Mouse (Mus musculus): ENCODE results near the gene Obsl1. TPM values are rescaled to one million over a fixed set of nuclear protein-coding genes. Genes with fewer than 3 reads are reported as not detected.

The Obsl1 gene
- polyA plus RNA-seq, 1 experiment from 2014 or later, result 29.3 TPM

GRCm38 (mm10) chr1:75537587-75537986 lies 31.3 kb upstream of the Obsl1 start:
- H3K4me2 ChIP-seq, result no peak overlapping the region
- no peak overlapping the region for H3K9ac ChIP-seq
- H3K27me3 ChIP-seq (replicated peaks), result no peaks in the 10 kb centered on the region
- no peaks in the 10 kb centered on the region for H3K4me1 ChIP-seq
- WGBS, result 84% methylated on average over 2 of the region's 2 CpGs
- no peak for ATAC-seq (replicated peaks)
- no peak overlapping the region for H3K4me3 ChIP-seq
- H3K27ac ChIP-seq, result no peak overlapping the region
- peaks cover 17% of the 10 kb centered on the region; the same call in 1 of the 2 replicates for H3K36me3 ChIP-seq (replicated peaks)
- H3K9me3 ChIP-seq, result no peaks in the 10 kb centered on the region

GRCm38 (mm10) chr1:75533325-75534252 lies 27.3 kb upstream of the Obsl1 start:
- no peaks in the 10 kb centered on the region for H3K4me1 ChIP-seq
- no peak overlapping the region for H3K4me3 ChIP-seq
- no peak for ATAC-seq (replicated peaks)
- no peak overlapping the region for H3K4me2 ChIP-seq
- no peak overlapping the region for H3K9ac ChIP-seq
- H3K27ac ChIP-seq, result no peak overlapping the region
- peaks cover 23% of the 10 kb centered on the region for H3K36me3 ChIP-seq (replicated peaks)
- H3K27me3 ChIP-seq (replicated peaks), result no peaks in the 10 kb centered on the region
- WGBS, result 91% methylated on average over 18 of the region's 19 CpGs
- H3K9me3 ChIP-seq, result no peaks in the 10 kb centered on the region

- Histone ChIP-seq H3K9me3 (no peaks in the 10 kb centered on the region), H3K9ac (no peak overlapping the region), H3K27ac (no peak overlapping the region), H3K27me3 (replicated peaks) (no peaks in the 10 kb centered on the region), H3K4me1 (no peaks in the 10 kb centered on the region), H3K4me2 (no peak overlapping the region), H3K36me3 (replicated peaks) (peaks cover 23% of the 10 kb centered on the region), H3K4me3 (no peak overlapping the region)
- WGBS, result 91% methylated on average over 19 of the region's 19 CpGs
- no peak for ATAC-seq (replicated peaks)
These were observed 26.3 kb upstream of the Obsl1 start for GRCm38 (mm10) chr1:75532280-75533172.

GRCm38 (mm10) chr1:75530546-75530945 lies 24.3 kb upstream of the Obsl1 start:
- Histone ChIP-seq H3K4me2 (no peak overlapping the region), H3K27ac (no peak overlapping the region), H3K4me1 (no peaks in the 10 kb centered on the region), H3K9me3 (no peaks in the 10 kb centered on the region), H3K27me3 (replicated peaks) (no peaks in the 10 kb centered on the region), H3K9ac (no peak overlapping the region), H3K4me3 (no peak overlapping the region), H3K36me3 (replicated peaks) (peaks cover 19% of the 10 kb centered on the region)
- no peak for ATAC-seq (replicated peaks)
- WGBS, result 82% methylated on average over 4 of the region's 4 CpGs

GRCm38 (mm10) chr1:75524679-75525078 lies 18.4 kb upstream of the Obsl1 start:
- Histone ChIP-seq H3K9me3 (no peaks in the 10 kb centered on the region), H3K4me2 (no peak overlapping the region), H3K27ac (no peak overlapping the region), H3K36me3 (replicated peaks) (peaks cover 10% of the 10 kb centered on the region; the same call in 1 of the 2 replicates), H3K27me3 (replicated peaks) (no peaks in the 10 kb centered on the region), H3K4me1 (peaks cover 13% of the 10 kb centered on the region), H3K4me3 (no peak overlapping the region), H3K9ac (no peak overlapping the region)
- WGBS, result 87% methylated on average over 7 of the region's 7 CpGs
- no peak for ATAC-seq (replicated peaks)

- H3K27ac ChIP-seq, result peak within 1 kb of the TSS; percentile 89
- peak within 1 kb of the TSS; percentile 51 for H3K9ac ChIP-seq
- H3K27me3 ChIP-seq (replicated peaks), result no peaks in the 10 kb centered on the region
- H3K4me2 ChIP-seq, result peak within 1 kb of the TSS; percentile 77
- peaks cover 13% of the 10 kb centered on the region for H3K4me1 ChIP-seq
- ATAC-seq (replicated peaks), result peak; percentile 97
- under 1% methylated on average over 46 of the region's 46 CpGs for WGBS
- H3K36me3 ChIP-seq (replicated peaks), result 0 out of 2 replicates have a peak, but pooled peaks cover 4% of the 10 kb centered on the region
- peak within 1 kb of the TSS; percentile 83 for H3K4me3 ChIP-seq
- H3K9me3 ChIP-seq, result no peaks in the 10 kb centered on the region
These were observed 15.2 kb upstream of the Obsl1 start, which contains the start of gene Stk11ip for GRCm38 (mm10) chr1:75521321-75522031. Gene Stk11ip (plus strand): TSS chr1:75521529.

- WGBS, result 77% methylated on average over 5 of the region's 5 CpGs
- Histone ChIP-seq H3K27me3 (replicated peaks) (no peaks in the 10 kb centered on the region), H3K9me3 (no peaks in the 10 kb centered on the region), H3K27ac (no peak overlapping the region), H3K4me3 (no peak overlapping the region), H3K9ac (no peak overlapping the region), H3K4me1 (peaks cover 13% of the 10 kb centered on the region), H3K4me2 (no peak overlapping the region), H3K36me3 (replicated peaks) (no peaks in the 10 kb centered on the region)
- no peak for ATAC-seq (replicated peaks)
These were observed 13.3 kb upstream of the Obsl1 start for GRCm38 (mm10) chr1:75519576-75519975.

- Histone ChIP-seq H3K36me3 (replicated peaks) (no peaks in the 10 kb centered on the region), H3K4me1 (peaks cover 13% of the 10 kb centered on the region), H3K4me2 (no peak overlapping the region), H3K9ac (no peak overlapping the region), H3K27me3 (replicated peaks) (no peaks in the 10 kb centered on the region), H3K4me3 (no peak overlapping the region), H3K27ac (no peak overlapping the region), H3K9me3 (no peaks in the 10 kb centered on the region)
- no peak for ATAC-seq (replicated peaks)
- 98% methylated on average over 4 of the region's 4 CpGs for WGBS
These were observed 12.2 kb upstream of the Obsl1 start for GRCm38 (mm10) chr1:75518427-75518826.

- Histone ChIP-seq H3K4me1 (peaks cover 13% of the 10 kb centered on the region), H3K36me3 (replicated peaks) (no peaks in the 10 kb centered on the region), H3K9ac (no peak overlapping the region), H3K27ac (no peak overlapping the region), H3K27me3 (replicated peaks) (no peaks in the 10 kb centered on the region), H3K4me2 (no peak overlapping the region), H3K9me3 (no peaks in the 10 kb centered on the region), H3K4me3 (no peak overlapping the region)
- WGBS, result 50% methylated on average over 4 of the region's 4 CpGs
- no peak for ATAC-seq (replicated peaks)
These were observed 11.7 kb upstream of the Obsl1 start for GRCm38 (mm10) chr1:75517984-75518383.

- Histone ChIP-seq H3K4me2 (no peak overlapping the region), H3K9me3 (no peaks in the 10 kb centered on the region), H3K4me3 (no peak overlapping the region), H3K9ac (no peak overlapping the region), H3K4me1 (0 out of 2 replicates have a peak, but pooled peaks cover 4% of the 10 kb centered on the region), H3K27ac (no peak overlapping the region), H3K36me3 (replicated peaks) (no peaks in the 10 kb centered on the region), H3K27me3 (replicated peaks) (no peaks in the 10 kb centered on the region)
- WGBS, result 83% methylated on average over 15 of the region's 15 CpGs
- ATAC-seq (replicated peaks), result no peak
These were observed 10.6 kb upstream of the Obsl1 start for GRCm38 (mm10) chr1:75516703-75517380.

- no peak overlapping the region for H3K4me2 ChIP-seq
- H3K9ac ChIP-seq, result no peak overlapping the region
- no peak overlapping the region for H3K27ac ChIP-seq
- WGBS, result 92% methylated on average over 3 of the region's 3 CpGs
- H3K4me3 ChIP-seq, result no peak overlapping the region
- H3K9me3 ChIP-seq, result no peaks in the 10 kb centered on the region
- H3K27me3 ChIP-seq (replicated peaks), result peaks cover 5% of the 10 kb centered on the region; the same call in 1 of the 2 replicates
- no peaks in the 10 kb centered on the region for H3K36me3 ChIP-seq (replicated peaks)
- H3K4me1 ChIP-seq, result no peaks in the 10 kb centered on the region
- ATAC-seq (replicated peaks), result no peak
These were observed 6.3 kb upstream of the Obsl1 start for GRCm38 (mm10) chr1:75512550-75512949.

Measured in midbrain, embryonic 15.5 days (tissue).